Mouse (Mus musculus): ENCODE data around the gene Sgo2a. TPM values are rescaled to one million over a fixed set of nuclear protein-coding genes. Genes with fewer than 3 reads are reported as not detected.

Sgo2a gene
- polyA plus RNA-seq (2014; fragmentation: Nextera tagmentation; extraction: Ambion mirVana), result 11.0 and 12.2 TPM in 2 replicates

- Histone ChIP-seq H3K9ac (ENCODE audit: low read length) (peak within 1 kb of the TSS; percentile 68), H3K36me3 (ENCODE audit: control insufficient read depth, insufficient read depth, low read length) (no peaks in the 10 kb centered on the region), H3K9me3 (replicated peaks; ENCODE audit: control insufficient read depth, low read length) (no peaks in the 10 kb centered on the region), H3K4me1 (ENCODE audit: control insufficient read depth, insufficient read depth, low read length) (peaks cover 10% of the 10 kb centered on the region), H3K27ac (ENCODE audit: low read depth, low read length) (peak within 1 kb of the TSS; percentile 81), H3K4me2 (ENCODE audit: low read length) (peak within 1 kb of the TSS; percentile 66), H3K27me3 (replicated peaks; ENCODE audit: control insufficient read depth, insufficient read depth, low read length) (no peaks in the 10 kb centered on the region), H3K4me3 (ENCODE audit: low read depth, low read length) (peak within 1 kb of the TSS; percentile 74)
- WGBS, result 7% methylated on average over 29 of the region's 30 CpGs
- ATAC-seq (peak; percentile 99), DNase-seq (ENCODE audit: low spot score) (peak; percentile 99)
Observed at GRCm38 (mm10) chr1:57995432-57996132, at the start of gene Sgo2a. TSS of gene Sgo2a (plus strand) at chr1:57995971.

- H3K27ac ChIP-seq (ENCODE audit: low read depth, low read length), result no peak overlapping the region
- no peaks in the 10 kb centered on the region for H3K9me3 ChIP-seq (replicated peaks; ENCODE audit: control insufficient read depth, low read length)
- ATAC-seq, result no peak
Observed at GRCm38 (mm10) chr1:57947552-57948347, 48.0 kb upstream of the Sgo2a start.

GRCm38 (mm10) chr1:57949195-57949594 lies 46.6 kb upstream of the Sgo2a start:
- 5% methylated on average over 1 of the region's 1 CpGs for WGBS
- DNase-seq (ENCODE audit: low spot score) (peak; percentile 65), ATAC-seq (peak; percentile 44; the same call in 1 of the 2 replicates)
- no peak overlapping the region for H3K27ac ChIP-seq (ENCODE audit: low read depth, low read length)
- H3K4me2 ChIP-seq (ENCODE audit: low read length), result no peak overlapping the region
- H3K4me1 ChIP-seq (ENCODE audit: control insufficient read depth, insufficient read depth, low read length), result no peaks in the 10 kb centered on the region
- H3K36me3 ChIP-seq (ENCODE audit: control insufficient read depth, insufficient read depth, low read length), result peaks cover 7% of the 10 kb centered on the region; the same call in 1 of the 2 replicates
- no peaks in the 10 kb centered on the region for H3K27me3 ChIP-seq (replicated peaks; ENCODE audit: control insufficient read depth, insufficient read depth, low read length)
- no peak overlapping the region for H3K9ac ChIP-seq (ENCODE audit: low read length)
- no peaks in the 10 kb centered on the region for H3K9me3 ChIP-seq (replicated peaks; ENCODE audit: control insufficient read depth, low read length)
- H3K4me3 ChIP-seq (ENCODE audit: low read depth, low read length), result no peak overlapping the region

More at GRCm38 (mm10) chr1:57947552-57948347, 48.0 kb upstream of the Sgo2a start:
- no peak for DNase-seq (ENCODE audit: low spot score)
- H3K9ac ChIP-seq (ENCODE audit: low read length), result no peak overlapping the region
- no peak overlapping the region for H3K4me2 ChIP-seq (ENCODE audit: low read length)
- H3K4me3 ChIP-seq (ENCODE audit: low read depth, low read length), result no peak overlapping the region
- no peaks in the 10 kb centered on the region for H3K27me3 ChIP-seq (replicated peaks; ENCODE audit: control insufficient read depth, insufficient read depth, low read length)
- no peaks in the 10 kb centered on the region for H3K4me1 ChIP-seq (ENCODE audit: control insufficient read depth, insufficient read depth, low read length)
- WGBS, result 29% methylated on average over 2 of the region's 2 CpGs
- H3K36me3 ChIP-seq (ENCODE audit: control insufficient read depth, insufficient read depth, low read length), result peaks cover 10% of the 10 kb centered on the region; the same call in 1 of the 2 replicates

- 42% methylated on average over 5 of the region's 5 CpGs for WGBS
- ATAC-seq, result no peak
- no peak overlapping the region for H3K4me2 ChIP-seq (ENCODE audit: low read length)
- H3K4me3 ChIP-seq (ENCODE audit: low read depth, low read length), result no peak overlapping the region
- no peak overlapping the region for H3K27ac ChIP-seq (ENCODE audit: low read depth, low read length)
- no peak overlapping the region for H3K9ac ChIP-seq (ENCODE audit: low read length)
- peaks cover 11% of the 10 kb centered on the region for H3K36me3 ChIP-seq (ENCODE audit: control insufficient read depth, insufficient read depth, low read length)
- DNase-seq (ENCODE audit: low spot score), result no peak
- H3K27me3 ChIP-seq (replicated peaks; ENCODE audit: control insufficient read depth, insufficient read depth, low read length), result no peaks in the 10 kb centered on the region
- no peaks in the 10 kb centered on the region for H3K9me3 ChIP-seq (replicated peaks; ENCODE audit: control insufficient read depth, low read length)
- no peaks in the 10 kb centered on the region for H3K4me1 ChIP-seq (ENCODE audit: control insufficient read depth, insufficient read depth, low read length)
Observed at GRCm38 (mm10) chr1:57949716-57950115, 46.1 kb upstream of the Sgo2a start.

GRCm38 (mm10) chr1:57952509-57952908 lies 43.3 kb upstream of the Sgo2a start:
- 93% methylated on average over 4 of the region's 4 CpGs for WGBS
- Histone ChIP-seq H3K9ac (ENCODE audit: low read length) (no peak overlapping the region), H3K36me3 (ENCODE audit: control insufficient read depth, insufficient read depth, low read length) (peaks cover 26% of the 10 kb centered on the region), H3K4me1 (ENCODE audit: control insufficient read depth, insufficient read depth, low read length) (no peaks in the 10 kb centered on the region), H3K27me3 (replicated peaks; ENCODE audit: control insufficient read depth, insufficient read depth, low read length) (no peaks in the 10 kb centered on the region), H3K4me2 (ENCODE audit: low read length) (no peak overlapping the region), H3K9me3 (replicated peaks; ENCODE audit: control insufficient read depth, low read length) (no peaks in the 10 kb centered on the region), H3K27ac (ENCODE audit: low read depth, low read length) (no peak overlapping the region), H3K4me3 (ENCODE audit: low read depth, low read length) (no peak overlapping the region)
- no peak for DNase-seq (ENCODE audit: low spot score)
- no peak for ATAC-seq

GRCm38 (mm10) chr1:57953586-57954375 lies 42.0 kb upstream of the Sgo2a start:
- Histone ChIP-seq H3K4me1 (ENCODE audit: control insufficient read depth, insufficient read depth, low read length) (no peaks in the 10 kb centered on the region), H3K36me3 (ENCODE audit: control insufficient read depth, insufficient read depth, low read length) (peaks cover 27% of the 10 kb centered on the region), H3K27me3 (replicated peaks; ENCODE audit: control insufficient read depth, insufficient read depth, low read length) (no peaks in the 10 kb centered on the region), H3K9ac (ENCODE audit: low read length) (no peak overlapping the region), H3K9me3 (replicated peaks; ENCODE audit: control insufficient read depth, low read length) (no peaks in the 10 kb centered on the region), H3K27ac (ENCODE audit: low read depth, low read length) (no peak overlapping the region), H3K4me3 (ENCODE audit: low read depth, low read length) (no peak overlapping the region), H3K4me2 (ENCODE audit: low read length) (no peak overlapping the region)
- 88% methylated on average over 16 of the region's 16 CpGs for WGBS
- no peak for ATAC-seq
- DNase-seq (ENCODE audit: low spot score), result no peak

- no peak overlapping the region for H3K4me3 ChIP-seq (ENCODE audit: low read depth, low read length)
- H3K4me2 ChIP-seq (ENCODE audit: low read length), result no peak overlapping the region
- H3K9me3 ChIP-seq (replicated peaks; ENCODE audit: control insufficient read depth, low read length), result no peaks in the 10 kb centered on the region
- 87% methylated on average over 5 of the region's 5 CpGs for WGBS
- ATAC-seq (no peak), DNase-seq (ENCODE audit: low spot score) (no peak)
- H3K27ac ChIP-seq (ENCODE audit: low read depth, low read length), result no peak overlapping the region
- no peaks in the 10 kb centered on the region for H3K4me1 ChIP-seq (ENCODE audit: control insufficient read depth, insufficient read depth, low read length)
- no peak overlapping the region for H3K9ac ChIP-seq (ENCODE audit: low read length)
- H3K27me3 ChIP-seq (replicated peaks; ENCODE audit: control insufficient read depth, insufficient read depth, low read length), result no peaks in the 10 kb centered on the region
- H3K36me3 ChIP-seq (ENCODE audit: control insufficient read depth, insufficient read depth, low read length), result peaks cover 33% of the 10 kb centered on the region
Observed at GRCm38 (mm10) chr1:57954376-57954765, 41.4 kb upstream of the Sgo2a start.

- WGBS, result 88% methylated on average over 1 of the region's 1 CpGs
Observed at GRCm38 (mm10) chr1:57955774-57956173, 40.0 kb upstream of the Sgo2a start.

More at GRCm38 (mm10) chr1:57955774-57956173, 40.0 kb upstream of the Sgo2a start:
- H3K9me3 ChIP-seq (replicated peaks; ENCODE audit: control insufficient read depth, low read length), result no peaks in the 10 kb centered on the region
- H3K27me3 ChIP-seq (replicated peaks; ENCODE audit: control insufficient read depth, insufficient read depth, low read length), result no peaks in the 10 kb centered on the region
- no peak overlapping the region for H3K9ac ChIP-seq (ENCODE audit: low read length)
- H3K27ac ChIP-seq (ENCODE audit: low read depth, low read length), result no peak overlapping the region
- ATAC-seq, result no peak
- no peaks in the 10 kb centered on the region for H3K4me1 ChIP-seq (ENCODE audit: control insufficient read depth, insufficient read depth, low read length)
- peaks cover 39% of the 10 kb centered on the region for H3K36me3 ChIP-seq (ENCODE audit: control insufficient read depth, insufficient read depth, low read length)
- H3K4me2 ChIP-seq (ENCODE audit: low read length), result no peak overlapping the region
- DNase-seq (ENCODE audit: low spot score), result no peak
- no peak overlapping the region for H3K4me3 ChIP-seq (ENCODE audit: low read depth, low read length)
